Mouse (Mus musculus): ENCODE results near the gene Evi5.

DNA sequence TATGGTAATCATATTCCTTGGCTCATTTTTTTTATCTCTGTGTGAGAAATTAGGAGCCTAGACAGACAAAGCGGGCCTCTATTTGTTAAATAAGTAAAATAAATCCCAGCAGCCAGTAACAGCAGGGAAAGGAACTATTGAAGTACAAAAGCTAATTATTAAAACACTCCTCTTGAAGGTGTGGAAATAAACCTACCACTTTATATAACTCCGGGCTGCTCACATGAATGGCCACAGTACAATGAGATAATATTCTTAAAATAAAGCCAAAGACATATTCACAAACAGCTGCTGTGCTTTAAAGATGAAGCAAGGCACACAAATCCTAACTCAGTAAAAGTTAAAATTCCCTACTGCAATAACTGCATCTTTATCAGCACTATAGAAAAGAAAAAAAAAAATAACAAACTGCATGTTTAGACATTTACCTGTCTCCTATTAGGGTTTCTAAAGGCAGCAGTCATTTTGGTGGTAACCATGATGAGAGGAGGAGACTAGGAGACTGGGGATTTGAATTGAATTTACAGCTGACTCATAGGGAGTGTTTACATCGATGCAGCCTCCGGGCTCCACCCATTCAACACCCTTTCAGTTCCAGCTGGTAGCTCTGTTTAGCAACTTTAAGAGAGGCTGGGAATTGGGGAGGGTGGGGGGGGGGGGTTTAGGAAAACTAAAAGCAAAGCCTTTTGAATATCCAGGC is at the start of gene Evi5:
- no peak for TF ChIP-seq POLR2A (IDR thresholded peaks at IDR 0.05; ENCODE audit: borderline replicate concordance, insufficient read depth, low read length)
- no peak for TF ChIP-seq CTCF (IDR thresholded peaks at IDR 0.05; ENCODE audit: borderline replicate concordance, insufficient read depth, low read depth, low read length)
